Comparison of ENCODE assay signal across 9 mouse cellular contexts in genomic region chr3:104770035-104770434, GRCm38 (mm10). TPM values are rescaled to one million over a fixed set of nuclear protein-coding genes. Genes with fewer than 3 reads are reported as not detected.
DNase-seq lines count a peak whose midpoint lies in the region; ATAC-seq lines count a peak whose summit lies in the region.
"Had no signal": no experiment of that assay in that cellular context is flagged by ENCODE, and none has a peak within 500 bp of the region (broad histone marks: within the 10 kb centered on the region; RNA-seq: fewer than 3 reads in every experiment).

No protein-coding gene starts in this region.

- no peak overlapping the region for H3K4me3 ChIP-seq in midbrain, embryonic 14.5 days (replicated peaks; ENCODE audit: low read depth, low read length)
- H3K4me3 ChIP-seq in midbrain, embryonic 16.5 days (ENCODE audit: low read depth, low read length), result no peak overlapping the region

- no peaks in the 10 kb centered on the region for H3K27me3 ChIP-seq in midbrain, embryonic 14.5 days (ENCODE audit: control insufficient read depth, insufficient read depth, low read length)
- H3K27me3 ChIP-seq in midbrain, embryonic 16.5 days (ENCODE audit: control insufficient read depth, insufficient read depth, low read depth, low read length), result no peaks in the 10 kb centered on the region

- ATAC-seq in frontal cortex, adult (ENCODE audit: low TSS enrichment), result peak; percentile 84
- no peak for ATAC-seq in midbrain, embryonic 14.5 days (ENCODE audit: low FRiP score, low TSS enrichment)
- no peak for ATAC-seq in midbrain, embryonic 16.5 days

- H3K36me3 ChIP-seq in midbrain, embryonic 14.5 days (ENCODE audit: control insufficient read depth, insufficient read depth, low read length), result no peaks in the 10 kb centered on the region
- no peaks in the 10 kb centered on the region for H3K36me3 ChIP-seq in midbrain, embryonic 16.5 days (ENCODE audit: control insufficient read depth, insufficient read depth, low read length)

- WGBS in midbrain, embryonic 14.5 days, result 57% methylated on average over 10 of the region's 10 CpGs
- WGBS in midbrain, embryonic 16.5 days, result 57% methylated on average over 10 of the region's 10 CpGs

- DNase-seq in frontal cortex, postnatal 36 days (ENCODE audit: low spot score in 2 of 2), result no peak
- peak; percentile 57 for DNase-seq in midbrain, embryonic 14.5 days
- peak; percentile 58 for DNase-seq in adipocyte (ENCODE audit: low spot score)
- DNase-seq in kidney, postnatal 36 days, result peak; percentile 36 to 80
- DNase-seq in thymus, postnatal 4 days, result peak; percentile 72
- DNase-seq in urinary bladder, postnatal 10 days (ENCODE audit: low spot score), result no peak

- H3K9ac ChIP-seq in midbrain, embryonic 14.5 days (replicated peaks; ENCODE audit: low read length), result no peak overlapping the region
- no peak overlapping the region for H3K9ac ChIP-seq in midbrain, embryonic 16.5 days (ENCODE audit: low read depth, low read length)

- no peak overlapping the region for H3K27ac ChIP-seq in midbrain, embryonic 14.5 days (replicated peaks; ENCODE audit: low read depth, low read length)
- H3K27ac ChIP-seq in midbrain, embryonic 16.5 days (ENCODE audit: low read length), result no peak overlapping the region

- H3K4me1 ChIP-seq in midbrain, embryonic 14.5 days (ENCODE audit: control insufficient read depth, insufficient read depth, low read length), result no peaks in the 10 kb centered on the region
- no peaks in the 10 kb centered on the region for H3K4me1 ChIP-seq in midbrain, embryonic 16.5 days (ENCODE audit: control insufficient read depth, insufficient read depth, low read length)

- H3K4me2 ChIP-seq in midbrain, embryonic 14.5 days (ENCODE audit: low read length), result no peak overlapping the region
- no peak overlapping the region for H3K4me2 ChIP-seq in midbrain, embryonic 16.5 days (ENCODE audit: low read length)

- H3K9me3 ChIP-seq in midbrain, embryonic 14.5 days (ENCODE audit: control insufficient read depth, low read length), result no peaks in the 10 kb centered on the region
- no peaks in the 10 kb centered on the region for H3K9me3 ChIP-seq in midbrain, embryonic 16.5 days (replicated peaks; ENCODE audit: control insufficient read depth, low read length, poor library complexity, severe bottlenecking)

RNA-seq across cellular contexts. Expression of gene Ppm1j, which starts 10.8 kb away (rescaled TPM):
- polyA plus RNA-seq in midbrain, embryonic 14.5 days (2014; fragmentation: Nextera tagmentation; extraction: Ambion mirVana), result 0.50 and 0.68 TPM in 2 replicates
- 0.98 and 1.1 TPM in 2 replicates for polyA plus RNA-seq in midbrain, embryonic 16.5 days (2015; fragmentation: Nextera tagmentation; extraction: Ambion mirVana)

RNA-seq across cellular contexts. Expression of gene Fam19a3, which starts 11.6 kb away (rescaled TPM):
- polyA plus RNA-seq in midbrain, embryonic 14.5 days (2014; fragmentation: Nextera tagmentation; extraction: Ambion mirVana), result 0.05 TPM in 1 of 2 replicates, not detected in the other
- polyA plus RNA-seq in midbrain, embryonic 16.5 days (2015; fragmentation: Nextera tagmentation; extraction: Ambion mirVana), result 0.11 TPM in 1 of 2 replicates, not detected in the other
- polyA plus RNA-seq: neural tube, embryonic 14.5 days had no signal

RNA-seq across cellular contexts. Expression of gene Rhoc, which starts 18.1 kb away (rescaled TPM):
- polyA plus RNA-seq in midbrain, embryonic 14.5 days (2014; fragmentation: Nextera tagmentation; extraction: Ambion mirVana), result 30.9 and 40.2 TPM in 2 replicates
- 41.2 and 45.5 TPM in 2 replicates for polyA plus RNA-seq in midbrain, embryonic 16.5 days (2015; fragmentation: Nextera tagmentation; extraction: Ambion mirVana)

RNA-seq across cellular contexts. Expression of gene Mov10, which starts 48.3 kb away (rescaled TPM):
- 3.6 and 6.6 TPM in 2 replicates for polyA plus RNA-seq in midbrain, embryonic 14.5 days (2014; fragmentation: Nextera tagmentation; extraction: Ambion mirVana)
- polyA plus RNA-seq in midbrain, embryonic 16.5 days (2015; fragmentation: Nextera tagmentation; extraction: Ambion mirVana), result 7.8 and 8.3 TPM in 2 replicates

Comparison
In these comparisons a context has a peak if more than half of its experiments do, and no peak if none do; other contexts are left out.
1. DNase-seq: peak in midbrain, embryonic 14.5 days (single experiment), adipocyte (single experiment), kidney, postnatal 36 days (2 of 2) and thymus, postnatal 4 days (single experiment); none in frontal cortex, postnatal 36 days (0 of 2) and urinary bladder, postnatal 10 days (single experiment).